Mouse (Mus musculus) embryonic facial prominence, embryonic 11.5 days (tissue): ENCODE data around the gene Klf7. TPM values are rescaled to one million over a fixed set of nuclear protein-coding genes. Genes with fewer than 3 reads are reported as not detected.

Experiments used
- ATAC-seq: fragments of 200-750 bp; cut with Nextera tagmentation; replicated peaks from 2 replicates; pipeline ENCODE4 v1.8.0; 2017; ENCODE audit warnings: low read depth; ENCODE audit not compliant: insufficient number of reproducible peaks, low FRiP score, low TSS enrichment
- DNase-seq: peaks from one replicate; pipeline ENCODE4 v3.0.0-alpha.2; 2015; ENCODE audit warnings: low spot score
- H3K27ac ChIP-seq: fragments of 300-500 bp; sonication (generic); replicated peaks from 2 replicates; pipeline ENCODE4 v1.5.1; 2014; ENCODE audit warnings: mild to moderate bottlenecking, low read depth, low read length, control low read depth
- H3K27me3 ChIP-seq: fragments of 300-500 bp; sonication (generic); 2 replicates; pipeline ENCODE4 v1.6.1; 2014; ENCODE audit warnings: mild to moderate bottlenecking, low read length, moderate library complexity, mixed read lengths; ENCODE audit not compliant: control insufficient read depth, insufficient read depth
- H3K36me3 ChIP-seq: fragments of 300-500 bp; sonication (generic); replicated peaks from 2 replicates; pipeline ENCODE4 v1.6.1; 2014; ENCODE audit warnings: low read depth, mild to moderate bottlenecking, low read length, moderate library complexity, mixed read lengths; ENCODE audit not compliant: control insufficient read depth, insufficient read depth
- H3K4me1 ChIP-seq: fragments of 300-500 bp; sonication (generic); 2 replicates; pipeline ENCODE4 v1.6.1; 2014; ENCODE audit warnings: low read length, mixed read lengths; ENCODE audit not compliant: control insufficient read depth, insufficient read depth
- H3K4me2 ChIP-seq: fragments of 300-500 bp; sonication (generic); 2 replicates; pipeline ENCODE4 v1.6.1; 2014; ENCODE audit warnings: low read depth, mild to moderate bottlenecking, control low read depth, low read length, moderate library complexity
- H3K4me3 ChIP-seq: fragments of 300-500 bp; sonication (generic); 2 replicates; pipeline ENCODE4 v1.5.1; 2014; ENCODE audit warnings: low read depth, low read length, control low read depth
- H3K9ac ChIP-seq: fragments of 300-500 bp; sonication (generic); replicated peaks from 2 replicates; pipeline ENCODE4 v1.6.1; 2014; ENCODE audit warnings: mild to moderate bottlenecking, control low read depth, low read length
- H3K9me3 ChIP-seq: fragments of 300-500 bp; sonication (generic); replicated peaks from 2 replicates; pipeline ENCODE4 v1.6.1; 2016; ENCODE audit warnings: mild to moderate bottlenecking, low read length, inconsistent platforms, mixed read lengths; ENCODE audit not compliant: control insufficient read depth
- WGBS: fragments of 180-500 bp; shearing (Covaris S2); extraction: QIAGEN DNeasy Blood & Tissue Kit; methylation state at CpG from one replicate; pipeline ENCODE4 v1.1.7; 2014; 5-methylcytosine and 5-hydroxymethylcytosine counted together
- polyA plus RNA-seq: library from polyadenylated mRNA; unstranded; fragments of >200 nt; fragmentation: Nextera tagmentation; extraction: Ambion mirVana; gene quantifications from 2 replicates; pipeline ENCODE4 v1.2.1, GENCODE M21; 2014

The Klf7 gene
- polyA plus RNA-seq, 1 experiment from 2014 or later: 15.6 TPM

DNA sequence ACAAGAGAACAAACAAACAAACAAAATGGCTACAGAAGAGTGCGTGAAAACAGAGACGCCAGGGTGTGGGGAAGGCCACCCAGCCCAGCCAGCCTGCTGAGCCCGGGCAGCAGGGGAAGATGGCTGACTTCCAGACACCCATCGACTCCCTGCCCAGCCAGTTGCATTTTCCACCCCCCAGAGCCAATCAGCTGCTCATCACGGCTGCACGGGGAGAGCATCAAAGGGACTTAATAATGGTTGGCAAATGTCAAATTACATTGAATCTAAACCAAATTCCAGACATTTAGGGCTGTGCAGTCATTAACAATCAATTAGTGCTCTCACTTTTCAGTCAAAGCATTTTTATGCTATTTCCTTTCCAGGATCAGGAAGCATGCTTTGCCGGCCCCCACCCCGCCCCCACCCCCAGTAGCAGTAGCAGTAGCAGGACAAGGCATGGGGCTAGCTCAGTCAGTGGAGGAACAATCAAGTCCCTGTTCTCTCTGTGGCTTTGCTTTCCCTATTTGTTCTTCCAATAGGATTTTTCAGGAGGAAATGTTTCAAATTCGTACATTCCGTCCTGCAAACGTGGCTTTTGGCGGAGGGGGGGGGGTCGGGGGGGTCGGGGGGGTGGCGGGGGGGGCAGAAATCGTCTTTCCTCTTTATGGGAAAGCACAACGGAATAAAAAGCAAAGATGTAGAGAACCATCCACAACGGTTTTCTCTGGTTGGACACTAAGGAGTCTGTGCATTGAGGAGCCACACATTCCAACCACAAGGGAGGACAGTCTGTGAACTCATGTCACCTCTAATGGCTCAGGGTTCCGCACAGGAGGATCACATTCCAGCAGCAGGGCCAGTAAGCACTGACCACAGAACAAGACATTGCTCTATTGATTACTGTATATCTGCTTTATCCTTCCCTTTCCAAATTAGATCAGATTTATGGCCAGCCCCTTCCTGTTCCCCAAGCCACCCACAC is 101.1 kb downstream of the Klf7 start:
- H3K4me3 ChIP-seq: no peak overlapping the region
- 0 out of 2 replicates have a peak overlapping the region, but pooled peaks have one; percentile 4 for H3K27ac ChIP-seq
- H3K9ac ChIP-seq: 0 out of 2 replicates have a peak overlapping the region, but pooled peaks have one; percentile 18
- ATAC-seq: peak; percentile 60; the same call in 1 of the 2 replicates
- H3K4me1 ChIP-seq: peaks cover 4% of the 10 kb centered on the region; the same call in 1 of the 2 replicates
- no peaks in the 10 kb centered on the region for H3K9me3 ChIP-seq
- WGBS: 23% methylated on average over 14 of the region's 19 CpGs
- no peaks in the 10 kb centered on the region for H3K27me3 ChIP-seq
- H3K36me3 ChIP-seq: no peaks in the 10 kb centered on the region
- DNase-seq: peak; percentile 44
- peak overlapping the region; percentile 16 for H3K4me2 ChIP-seq

- Histone ChIP-seq H3K4me2 (no peak overlapping the region), H3K9me3 (no peaks in the 10 kb centered on the region), H3K4me3 (no peak overlapping the region), H3K9ac (no peak overlapping the region), H3K27ac (no peak overlapping the region; the same call in 1 of the 2 replicates), H3K27me3 (no peaks in the 10 kb centered on the region), H3K4me1 (peaks cover 4% of the 10 kb centered on the region; the same call in 1 of the 2 replicates), H3K36me3 (no peaks in the 10 kb centered on the region)
- no peak for DNase-seq
- WGBS: 53% methylated on average over 6 of the region's 6 CpGs
- ATAC-seq: no peak
Observed at GRCm38 (mm10) chr1:64019127-64019635, 102.9 kb downstream of the Klf7 start.

DNA sequence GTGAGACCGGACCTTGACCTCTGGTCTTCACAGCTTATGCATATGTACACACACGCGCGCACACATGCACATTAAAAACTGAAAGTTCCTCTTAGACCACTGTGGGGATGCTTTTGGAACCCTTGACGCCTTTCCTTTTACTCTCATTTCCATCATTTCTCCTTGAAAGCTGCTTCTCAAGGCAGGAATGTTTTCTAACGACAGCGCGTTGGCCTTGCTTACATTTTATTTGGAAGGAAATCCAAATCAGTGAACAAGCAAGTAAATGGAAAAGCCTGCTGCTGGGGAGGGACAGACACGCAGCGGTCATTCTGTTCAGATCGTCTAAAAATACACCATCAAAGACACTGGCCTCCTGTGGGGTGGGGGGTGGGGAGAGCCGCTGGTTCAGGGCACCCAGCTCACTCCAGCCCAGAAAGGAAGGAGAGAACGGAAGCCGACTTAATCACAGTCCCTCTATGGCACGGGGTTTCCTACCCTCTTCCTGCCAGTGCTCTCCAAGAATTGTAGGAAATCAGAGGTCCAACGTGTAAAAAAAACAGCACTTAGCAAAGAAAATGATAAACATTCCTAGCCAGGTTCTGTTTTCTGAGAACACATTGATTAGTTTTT is 103.5 kb downstream of the Klf7 start:
- ATAC-seq (no peak), DNase-seq (no peak)
- no peak overlapping the region for H3K4me2 ChIP-seq
- 47% methylated on average over 16 of the region's 16 CpGs for WGBS
- H3K4me3 ChIP-seq: no peak overlapping the region
- no peak overlapping the region for H3K9ac ChIP-seq
- H3K27ac ChIP-seq: no peak overlapping the region
- H3K27me3 ChIP-seq: no peaks in the 10 kb centered on the region
- peaks cover 4% of the 10 kb centered on the region; the same call in 1 of the 2 replicates for H3K4me1 ChIP-seq
- no peaks in the 10 kb centered on the region for H3K9me3 ChIP-seq
- no peaks in the 10 kb centered on the region for H3K36me3 ChIP-seq

GRCm38 (mm10) chr1:64014091-64014490 is 108.0 kb downstream of the Klf7 start:
- Histone ChIP-seq H3K27ac (no peak overlapping the region), H3K4me3 (no peak overlapping the region), H3K9me3 (no peaks in the 10 kb centered on the region), H3K9ac (no peak overlapping the region), H3K4me2 (no peak overlapping the region), H3K4me1 (0 out of 2 replicates have a peak, but pooled peaks cover under 1% of the 10 kb centered on the region), H3K27me3 (no peaks in the 10 kb centered on the region), H3K36me3 (no peaks in the 10 kb centered on the region)
- no peak for DNase-seq
- 91% methylated on average over 1 of the region's 1 CpGs for WGBS
- no peak for ATAC-seq

GRCm38 (mm10) chr1:64008994-64009393 is 113.1 kb downstream of the Klf7 start:
- no peaks in the 10 kb centered on the region for H3K4me1 ChIP-seq
- no peaks in the 10 kb centered on the region for H3K36me3 ChIP-seq
- WGBS: 27% methylated on average over 2 of the region's 2 CpGs
- ATAC-seq: no peak
- H3K27me3 ChIP-seq: no peaks in the 10 kb centered on the region
- H3K4me2 ChIP-seq: no peak overlapping the region
- H3K9me3 ChIP-seq: no peaks in the 10 kb centered on the region
- no peak overlapping the region for H3K9ac ChIP-seq
- H3K27ac ChIP-seq: no peak overlapping the region
- H3K4me3 ChIP-seq: no peak overlapping the region
- no peak for DNase-seq

DNA sequence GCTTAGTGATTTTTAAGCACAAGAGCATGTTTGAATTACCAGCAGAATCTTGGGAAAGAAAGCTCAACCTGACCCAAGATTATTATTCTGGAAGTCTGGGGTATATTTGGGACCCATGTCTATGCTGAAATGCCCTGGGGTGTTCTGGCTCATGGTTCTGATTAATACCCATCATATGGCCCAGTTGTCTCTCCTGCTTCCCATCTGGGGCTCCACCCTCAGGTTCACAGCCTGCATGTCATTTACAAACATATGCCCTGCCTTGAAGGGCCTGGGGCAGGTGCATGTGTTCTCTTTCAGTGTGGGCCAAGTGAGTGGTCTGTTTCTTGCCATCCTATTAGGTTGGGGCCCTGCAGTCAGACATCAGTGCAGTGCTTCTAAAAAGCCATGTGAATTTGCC is 114.1 kb downstream of the Klf7 start:
- no peak overlapping the region for H3K27ac ChIP-seq
- no peaks in the 10 kb centered on the region for H3K36me3 ChIP-seq
- DNase-seq: no peak
- H3K27me3 ChIP-seq: no peaks in the 10 kb centered on the region
- H3K4me3 ChIP-seq: no peak overlapping the region
- H3K4me1 ChIP-seq: no peaks in the 10 kb centered on the region
- H3K9me3 ChIP-seq: no peaks in the 10 kb centered on the region
- ATAC-seq: no peak
- H3K9ac ChIP-seq: no peak overlapping the region
- H3K4me2 ChIP-seq: no peak overlapping the region

DNA sequence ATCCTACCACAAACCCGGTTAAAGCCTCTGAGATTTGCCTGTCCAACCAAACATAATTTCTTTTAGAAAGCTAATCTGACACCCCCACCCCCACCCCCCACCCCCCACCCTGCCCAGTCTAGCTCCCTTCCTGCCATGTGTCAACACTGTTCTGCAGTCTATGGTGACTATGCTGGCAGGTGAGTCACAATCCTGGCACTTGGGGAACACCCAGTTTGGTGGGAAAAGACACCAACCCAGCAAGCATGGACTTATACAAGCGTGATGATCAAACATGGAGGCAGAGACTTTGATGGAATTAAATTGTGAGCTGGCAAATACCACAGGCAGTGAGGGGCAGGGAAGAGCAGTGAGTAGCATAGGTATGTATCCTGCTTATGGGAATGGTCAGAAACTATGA is 116.9 kb downstream of the Klf7 start:
- no peaks in the 10 kb centered on the region for H3K9me3 ChIP-seq
- H3K4me1 ChIP-seq: no peaks in the 10 kb centered on the region
- no peak for ATAC-seq
- no peak overlapping the region for H3K4me3 ChIP-seq
- H3K4me2 ChIP-seq: no peak overlapping the region
- no peak overlapping the region for H3K9ac ChIP-seq
- H3K27me3 ChIP-seq: no peaks in the 10 kb centered on the region
- 91% methylated on average over 2 of the region's 2 CpGs for WGBS
- no peaks in the 10 kb centered on the region for H3K36me3 ChIP-seq
- no peak overlapping the region for H3K27ac ChIP-seq
- DNase-seq: no peak
